Mouse (Mus musculus): ENCODE results near the gene Adgrb3.

- TF ChIP-seq CTCF (IDR thresholded peaks at IDR 0.05; ENCODE audit: borderline replicate concordance, extremely low read depth, insufficient read depth, insufficient read length) (no peak), POLR2A (IDR thresholded peaks at IDR 0.05; ENCODE audit: borderline replicate concordance, extremely low read depth, insufficient read depth, insufficient read length, poor library complexity, severe bottlenecking) (no peak)
These were observed 683.3 kb downstream of the Adgrb3 start for GRCm38 (mm10) chr1:25146206-25146605.

Measured in brain, embryonic 14.5 days (tissue).